Mouse (Mus musculus) liver, embryonic 13.5 days (tissue): ENCODE measurements around the gene Rabgap1l. TPM values are rescaled to one million over a fixed set of nuclear protein-coding genes. Genes with fewer than 3 reads are reported as not detected.

Experiments
- ATAC-seq: fragments of 200-750 bp; cut with Nextera tagmentation; 2 replicates; pipeline ENCODE4 v1.8.0; 2017; ENCODE audit warnings: low read depth, mild to moderate bottlenecking, moderate number of reproducible peaks, moderate library complexity
- DNase-seq: peaks from one replicate; pipeline ENCODE4 v3.0.0; 2022
- H3K27ac ChIP-seq: fragments of 300-500 bp; sonication (generic); 2 replicates; pipeline ENCODE4 v1.5.1; 2015; ENCODE audit warnings: moderate library complexity, mild to moderate bottlenecking, inconsistent platforms
- H3K27me3 ChIP-seq: fragments of 300-500 bp; sonication (generic); 2 replicates; pipeline ENCODE4 v1.6.1; 2015; ENCODE audit warnings: mild to moderate bottlenecking, inconsistent platforms
- H3K36me3 ChIP-seq: fragments of 300-500 bp; sonication (generic); 2 replicates; pipeline ENCODE4 v1.6.1; 2015; ENCODE audit warnings: mild to moderate bottlenecking, inconsistent platforms
- H3K4me1 ChIP-seq: fragments of 300-500 bp; sonication (generic); replicated peaks from 2 replicates; pipeline ENCODE4 v1.6.1; 2015; ENCODE audit warnings: inconsistent platforms
- H3K4me2 ChIP-seq: fragments of 300-500 bp; sonication (generic); 2 replicates; pipeline ENCODE4 v1.6.1; 2015; ENCODE audit warnings: inconsistent platforms, mild to moderate bottlenecking, moderate library complexity
- H3K4me3 ChIP-seq: fragments of 300-500 bp; sonication (generic); replicated peaks from 2 replicates; pipeline ENCODE4 v1.5.1; 2015; ENCODE audit warnings: mild to moderate bottlenecking, inconsistent platforms
- H3K9ac ChIP-seq: fragments of 300-500 bp; sonication (generic); 2 replicates; pipeline ENCODE4 v1.6.1; 2015; ENCODE audit warnings: mild to moderate bottlenecking, inconsistent platforms
- H3K9me3 ChIP-seq: fragments of 300-500 bp; sonication (generic); replicated peaks from 2 replicates; pipeline ENCODE4 v1.6.1; 2016; ENCODE audit warnings: inconsistent platforms
- WGBS: fragments of 180-500 bp; shearing (Covaris S2); methylation state at CpG from one replicate; pipeline ENCODE4 v1.1.7; 2015; ENCODE audit not compliant: insufficient replicate concordance; 5-methylcytosine and 5-hydroxymethylcytosine counted together
- polyA plus RNA-seq: library from polyadenylated mRNA; unstranded; fragments of >200 nt; fragmentation: Nextera tagmentation; extraction: Ambion mirVana; gene quantifications from 2 replicates; pipeline ENCODE4 v1.2.1, GENCODE M21; 2015

Gene Rabgap1l
- polyA plus RNA-seq, 1 experiment from 2014 or later, result 37.5 TPM

DNA sequence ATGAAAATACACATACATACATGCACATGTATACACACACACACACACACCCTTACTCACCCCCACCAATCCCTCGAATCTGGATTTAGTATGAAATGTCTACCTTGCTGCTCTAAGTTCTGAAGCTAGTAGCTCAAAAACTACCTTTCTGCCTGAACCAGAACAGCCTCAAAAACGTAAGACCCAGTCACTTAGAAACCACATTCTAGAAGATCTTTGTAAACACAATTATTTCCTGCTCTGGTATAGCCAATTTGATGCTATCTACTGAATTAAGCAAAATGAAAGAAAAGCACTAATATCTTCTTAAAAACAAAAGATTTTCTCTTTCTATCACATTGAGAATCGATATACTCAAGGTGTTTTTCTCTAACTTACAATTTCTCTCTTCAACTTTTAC is 6.4 kb downstream of the Rabgap1l start:
- Histone ChIP-seq H3K4me1 (peaks cover 56% of the 10 kb centered on the region), H3K27ac (no peak overlapping the region), H3K9ac (no peak overlapping the region), H3K36me3 (0 out of 2 replicates have a peak, but pooled peaks cover 3% of the 10 kb centered on the region), H3K27me3 (no peaks in the 10 kb centered on the region), H3K4me3 (no peak overlapping the region), H3K4me2 (no peak overlapping the region), H3K9me3 (no peaks in the 10 kb centered on the region)
- ATAC-seq, result no peak
- WGBS, result 75% methylated on average over 3 of the region's 3 CpGs
- DNase-seq, result no peak

DNA sequence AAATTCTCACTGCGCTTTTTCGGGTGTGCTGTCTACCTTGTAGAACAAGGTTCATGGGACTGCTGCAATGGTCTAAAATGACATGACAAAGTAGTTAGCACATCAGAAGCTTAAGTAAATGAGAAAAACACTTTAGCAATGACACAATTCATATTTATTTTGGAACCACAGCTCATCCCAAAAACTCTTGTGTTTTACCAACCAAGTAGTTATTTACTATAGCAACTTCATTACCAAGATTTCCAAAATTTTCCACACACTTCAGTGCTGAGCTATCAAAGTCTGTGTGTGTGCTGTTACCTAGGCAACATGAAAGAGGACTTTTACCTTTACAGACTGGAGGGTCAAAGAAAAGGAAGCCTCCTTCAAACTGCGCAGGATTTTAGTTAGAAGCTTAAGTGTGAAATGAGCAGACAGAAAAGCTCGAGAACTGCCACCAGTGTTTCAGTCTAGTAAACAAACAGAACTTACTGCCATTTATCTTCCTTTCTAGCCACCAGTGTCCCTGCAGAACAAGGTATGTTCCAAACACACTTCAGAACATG is 7.3 kb downstream of the Rabgap1l start:
- Histone ChIP-seq H3K27ac (no peak overlapping the region), H3K4me1 (peaks cover 49% of the 10 kb centered on the region), H3K9me3 (no peaks in the 10 kb centered on the region), H3K4me3 (no peak overlapping the region), H3K36me3 (0 out of 2 replicates have a peak, but pooled peaks cover 3% of the 10 kb centered on the region), H3K9ac (no peak overlapping the region), H3K4me2 (no peak overlapping the region), H3K27me3 (no peaks in the 10 kb centered on the region)
- WGBS, result 79% methylated on average over 4 of the region's 4 CpGs
- ATAC-seq (no peak), DNase-seq (no peak)

DNA sequence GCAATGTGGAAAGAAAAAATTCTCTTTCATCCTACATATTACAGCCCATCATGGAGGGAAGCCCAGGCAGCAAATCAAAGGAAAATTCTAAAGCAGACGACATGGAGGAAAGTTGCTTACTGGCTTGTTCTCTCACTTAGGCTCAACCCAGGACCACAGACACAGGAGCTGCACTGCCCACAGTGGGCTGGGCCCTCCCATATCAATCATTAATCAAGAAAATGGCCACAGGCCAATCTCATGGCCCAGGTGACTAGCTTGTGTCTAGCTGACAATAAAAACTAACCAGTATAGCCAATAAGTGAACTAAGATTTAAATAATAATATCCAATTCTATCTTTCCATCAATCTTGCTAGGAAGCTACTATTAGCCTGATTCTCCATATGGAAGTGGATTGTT is 8.9 kb downstream of the Rabgap1l start:
- peaks cover 40% of the 10 kb centered on the region for H3K4me1 ChIP-seq
- WGBS, result 70% methylated on average over 1 of the region's 1 CpGs
- H3K27me3 ChIP-seq, result no peaks in the 10 kb centered on the region
- no peak overlapping the region for H3K27ac ChIP-seq
- ATAC-seq (no peak), DNase-seq (no peak)
- H3K9ac ChIP-seq, result no peak overlapping the region
- no peaks in the 10 kb centered on the region for H3K9me3 ChIP-seq
- 0 out of 2 replicates have a peak, but pooled peaks cover 3% of the 10 kb centered on the region for H3K36me3 ChIP-seq
- no peak overlapping the region for H3K4me3 ChIP-seq
- H3K4me2 ChIP-seq, result no peak overlapping the region

DNA sequence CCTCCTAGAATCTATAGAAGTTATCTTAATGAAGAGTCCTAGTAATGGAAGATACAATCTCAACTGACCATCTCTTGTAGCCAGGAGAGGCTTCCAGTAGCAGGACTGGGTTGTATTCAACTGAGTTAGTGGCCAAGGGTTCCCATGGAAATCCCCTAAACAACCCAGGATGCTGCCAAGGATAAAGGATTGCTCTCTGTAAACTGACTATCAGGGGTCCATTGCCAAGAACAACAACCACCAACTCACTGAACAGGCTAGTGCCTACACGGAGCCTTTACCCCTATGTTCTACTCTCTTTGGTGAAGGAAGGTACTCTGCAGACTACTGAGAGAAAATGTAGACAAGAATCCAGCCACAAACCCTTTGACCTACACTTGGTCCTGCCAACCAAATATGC is 18.8 kb downstream of the Rabgap1l start:
- Histone ChIP-seq H3K4me3 (no peak overlapping the region), H3K4me1 (peaks cover 10% of the 10 kb centered on the region; the same call in 1 of the 2 replicates), H3K36me3 (no peaks in the 10 kb centered on the region), H3K9ac (no peak overlapping the region), H3K27me3 (no peaks in the 10 kb centered on the region), H3K27ac (no peak overlapping the region), H3K9me3 (no peaks in the 10 kb centered on the region), H3K4me2 (no peak overlapping the region)
- WGBS, result 79% methylated on average over 1 of the region's 1 CpGs
- ATAC-seq (no peak), DNase-seq (no peak)

GRCm38 (mm10) chr1:160765565-160765964 is 27.4 kb downstream of the Rabgap1l start:
- WGBS, result 71% methylated on average over 2 of the region's 2 CpGs
- Histone ChIP-seq H3K4me2 (no peak overlapping the region), H3K4me3 (no peak overlapping the region), H3K9ac (no peak overlapping the region), H3K27me3 (no peaks in the 10 kb centered on the region), H3K36me3 (no peaks in the 10 kb centered on the region), H3K9me3 (no peaks in the 10 kb centered on the region), H3K4me1 (0 out of 2 replicates have a peak, but pooled peaks cover 4% of the 10 kb centered on the region), H3K27ac (no peak overlapping the region)
- no peak for DNase-seq
- no peak for ATAC-seq

DNA sequence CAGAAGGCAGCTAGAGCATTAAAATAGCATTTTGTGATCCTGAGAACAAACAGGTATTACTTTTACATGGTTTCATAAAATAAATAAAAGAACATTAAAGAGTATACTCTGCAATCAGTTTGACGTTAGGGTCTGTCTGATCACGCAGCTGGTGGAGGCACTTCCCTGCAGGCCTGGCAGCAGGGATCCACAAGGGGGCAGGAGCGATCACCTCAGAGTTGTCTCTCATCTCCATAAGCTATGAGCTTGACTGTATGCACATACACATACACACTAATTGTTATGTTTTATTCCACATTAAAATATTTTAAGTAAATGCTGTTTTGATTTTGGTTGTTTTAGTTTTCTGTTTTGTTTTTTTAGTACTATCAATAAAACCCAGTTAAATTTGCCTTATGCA is 34.8 kb downstream of the Rabgap1l start:
- H3K9me3 ChIP-seq, result no peaks in the 10 kb centered on the region
- peaks cover 6% of the 10 kb centered on the region; the same call in 1 of the 2 replicates for H3K36me3 ChIP-seq
- H3K4me1 ChIP-seq, result 0 out of 2 replicates have a peak, but pooled peaks cover 3% of the 10 kb centered on the region
- DNase-seq, result peak; percentile 46
- no peak overlapping the region for H3K27ac ChIP-seq
- peak; percentile 65; the same call in 1 of the 2 replicates for ATAC-seq
- no peak overlapping the region for H3K9ac ChIP-seq
- H3K4me2 ChIP-seq, result no peak overlapping the region
- H3K4me3 ChIP-seq, result no peak overlapping the region
- H3K27me3 ChIP-seq, result no peaks in the 10 kb centered on the region
- 29% methylated on average over 3 of the region's 3 CpGs for WGBS

DNA sequence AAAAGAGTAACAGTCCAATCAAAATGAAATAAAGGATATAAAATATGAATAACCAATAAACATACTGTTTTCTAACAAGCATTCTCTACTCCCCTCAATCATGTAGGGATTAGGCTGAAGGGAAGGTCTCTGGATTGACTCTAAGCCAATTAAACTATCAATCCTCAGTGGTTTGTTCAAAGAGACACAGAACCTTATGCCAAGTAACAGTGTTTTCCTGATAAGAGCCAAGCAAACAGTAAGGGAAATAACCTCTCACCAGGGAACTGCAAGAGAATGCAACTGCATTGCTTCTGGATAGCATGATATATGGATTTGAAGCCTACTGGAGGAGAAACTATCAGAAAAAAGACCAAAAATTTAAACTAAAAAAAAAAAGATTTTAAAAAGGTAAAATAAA is 37.7 kb downstream of the Rabgap1l start:
- H3K4me1 ChIP-seq, result 0 out of 2 replicates have a peak, but pooled peaks cover 12% of the 10 kb centered on the region
- no peaks in the 10 kb centered on the region for H3K27me3 ChIP-seq
- H3K27ac ChIP-seq, result no peak overlapping the region
- no peak overlapping the region for H3K4me2 ChIP-seq
- no peak overlapping the region for H3K4me3 ChIP-seq
- no peak for ATAC-seq
- no peak for DNase-seq
- H3K36me3 ChIP-seq, result peaks cover 6% of the 10 kb centered on the region; the same call in 1 of the 2 replicates
- no peak overlapping the region for H3K9ac ChIP-seq
- H3K9me3 ChIP-seq, result no peaks in the 10 kb centered on the region

DNA sequence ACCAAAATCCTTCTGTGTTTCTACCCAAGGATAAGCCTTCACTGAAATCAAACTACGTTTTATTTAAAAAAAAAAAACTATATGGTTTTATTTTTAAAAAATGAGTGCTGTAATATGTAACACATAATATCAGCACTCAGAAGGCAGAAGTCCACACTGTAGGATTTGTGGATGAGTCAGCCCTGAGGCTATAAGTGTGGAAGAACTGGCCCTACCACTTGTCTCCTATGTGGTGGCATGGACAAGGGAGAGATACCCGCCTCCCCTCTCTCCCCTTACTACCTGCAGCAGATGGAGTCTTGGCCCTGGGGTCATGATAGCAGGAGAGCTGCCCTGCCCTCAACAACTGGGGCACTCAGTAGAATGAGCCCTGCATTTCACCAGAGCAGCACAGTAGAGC is 42.4 kb downstream of the Rabgap1l start:
- Histone ChIP-seq H3K27ac (no peak overlapping the region), H3K9me3 (no peaks in the 10 kb centered on the region), H3K4me1 (peaks cover 15% of the 10 kb centered on the region)

GRCm38 (mm10) chr1:160746786-160747185 is 46.2 kb downstream of the Rabgap1l start:
- H3K9ac ChIP-seq, result no peak overlapping the region
- H3K27ac ChIP-seq, result no peak overlapping the region
- no peaks in the 10 kb centered on the region for H3K36me3 ChIP-seq
- no peak overlapping the region for H3K4me3 ChIP-seq
- no peaks in the 10 kb centered on the region for H3K9me3 ChIP-seq
- H3K27me3 ChIP-seq, result no peaks in the 10 kb centered on the region
- DNase-seq (no peak), ATAC-seq (no peak)
- peaks cover 20% of the 10 kb centered on the region for H3K4me1 ChIP-seq
- WGBS, result 49% methylated on average over 7 of the region's 7 CpGs
- no peak overlapping the region for H3K4me2 ChIP-seq

More for the DNA sequence above, 42.4 kb downstream of the Rabgap1l start:
- Histone ChIP-seq H3K9ac (no peak overlapping the region), H3K36me3 (no peaks in the 10 kb centered on the region), H3K4me2 (no peak overlapping the region), H3K27me3 (no peaks in the 10 kb centered on the region), H3K4me3 (no peak overlapping the region)
- no peak for DNase-seq
- 80% methylated on average over 2 of the region's 2 CpGs for WGBS
- no peak for ATAC-seq

DNA sequence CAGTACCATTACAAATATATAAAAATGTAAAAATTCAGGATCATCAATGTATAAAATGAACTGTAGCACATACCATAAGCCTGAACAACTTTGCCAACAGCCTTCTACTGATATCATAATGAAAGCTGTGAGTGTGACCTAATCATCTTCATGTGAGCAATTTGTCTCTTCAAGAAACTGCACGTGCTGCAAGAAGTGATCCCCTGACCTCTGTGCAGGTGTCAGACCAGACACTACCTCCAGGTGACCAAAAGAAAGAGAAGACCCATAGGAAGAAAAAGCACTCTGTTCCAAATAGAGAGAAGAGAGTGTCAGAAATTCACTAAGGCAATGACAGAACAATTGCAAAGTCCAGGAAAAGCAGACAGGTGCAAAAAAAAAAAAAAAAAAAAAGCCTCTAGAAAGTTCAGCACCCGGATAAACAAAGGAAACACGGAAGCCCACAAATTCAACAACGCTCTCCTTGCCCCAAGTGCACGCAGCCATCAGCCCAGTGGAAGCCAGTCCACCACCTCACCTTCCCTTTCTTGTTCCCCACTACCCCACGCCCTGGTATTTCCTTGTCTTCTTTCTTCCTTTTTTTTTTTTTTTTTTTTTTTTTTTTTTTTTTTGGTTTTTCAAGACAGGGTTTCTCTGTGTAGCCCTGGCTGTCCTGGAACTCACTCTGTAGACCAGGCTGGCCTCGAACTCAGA is 47.6 kb downstream of the Rabgap1l start:
- Histone ChIP-seq H3K9me3 (no peaks in the 10 kb centered on the region), H3K4me3 (no peak overlapping the region), H3K4me1 (peaks cover 15% of the 10 kb centered on the region), H3K9ac (no peak overlapping the region), H3K27ac (no peak overlapping the region), H3K4me2 (no peak overlapping the region), H3K27me3 (no peaks in the 10 kb centered on the region), H3K36me3 (no peaks in the 10 kb centered on the region)
- no peak for DNase-seq
- ATAC-seq, result no peak
- WGBS, result 71% methylated on average over 7 of the region's 7 CpGs

- no peak for DNase-seq
- Histone ChIP-seq H3K27ac (no peak overlapping the region), H3K9me3 (no peaks in the 10 kb centered on the region), H3K36me3 (no peaks in the 10 kb centered on the region), H3K27me3 (no peaks in the 10 kb centered on the region), H3K9ac (no peak overlapping the region), H3K4me1 (peaks cover 15% of the 10 kb centered on the region), H3K4me2 (no peak overlapping the region), H3K4me3 (no peak overlapping the region)
- 44% methylated on average over 3 of the region's 3 CpGs for WGBS
- no peak for ATAC-seq
Observed at GRCm38 (mm10) chr1:160744009-160744408, 49.0 kb downstream of the Rabgap1l start.

- Histone ChIP-seq H3K9ac (no peak overlapping the region), H3K4me1 (peaks cover 15% of the 10 kb centered on the region), H3K27ac (no peak overlapping the region), H3K9me3 (no peaks in the 10 kb centered on the region), H3K27me3 (no peaks in the 10 kb centered on the region), H3K4me2 (no peak overlapping the region), H3K36me3 (no peaks in the 10 kb centered on the region; the same call in 1 of the 2 replicates), H3K4me3 (no peak overlapping the region)
- DNase-seq (peak; percentile 22), ATAC-seq (no peak)
- WGBS, result 6% methylated on average over 2 of the region's 2 CpGs
Observed at GRCm38 (mm10) chr1:160743229-160743628, 49.8 kb downstream of the Rabgap1l start.
